Mouse (Mus musculus): ENCODE results near the gene Csnk1g2. TPM values are rescaled to one million over a fixed set of nuclear protein-coding genes. Genes with fewer than 3 reads are reported as not detected.

The Csnk1g2 gene
- polyA plus RNA-seq, 1 experiment from 2014 or later: 124 TPM

GRCm38 (mm10) chr10:80653156-80653720 is 30.6 kb downstream of the Csnk1g2 start:
- H3K4me2 ChIP-seq: no peak overlapping the region
- no peak overlapping the region for H3K9ac ChIP-seq
- TF ChIP-seq CTCF (IDR thresholded peaks at IDR 0.05; ENCODE audit: low read depth): no peak
- peaks cover 15% of the 10 kb centered on the region for H3K36me3 ChIP-seq (ENCODE audit: insufficient read depth)
- no peak overlapping the region for H3K4me3 ChIP-seq (ENCODE audit: low read depth, low read length)
- 76% methylated on average over 6 of the region's 6 CpGs for WGBS
- H3K27me3 ChIP-seq (ENCODE audit: insufficient read depth, low read length): no peaks in the 10 kb centered on the region
- no peaks in the 10 kb centered on the region for H3K9me3 ChIP-seq (ENCODE audit: low read depth, low read length)
- ATAC-seq (ENCODE audit: insufficient read depth) (no peak), DNase-seq (no peak)
- peaks cover 9% of the 10 kb centered on the region for H3K4me1 ChIP-seq (ENCODE audit: insufficient read depth)
- no peak overlapping the region for H3K27ac ChIP-seq (ENCODE audit: low read depth)

- H3K9me3 ChIP-seq (ENCODE audit: low read depth, low read length): no peaks in the 10 kb centered on the region
- TF ChIP-seq CTCF (IDR thresholded peaks at IDR 0.05; ENCODE audit: low read depth): no peak
- DNase-seq (no peak), ATAC-seq (ENCODE audit: insufficient read depth) (no peak)
- H3K4me1 ChIP-seq (ENCODE audit: insufficient read depth): peaks cover 9% of the 10 kb centered on the region
- peak overlapping the region; percentile 95; the same call in 1 of the 2 replicates for H3K9ac ChIP-seq
- no peak overlapping the region for H3K27ac ChIP-seq (ENCODE audit: low read depth)
- H3K27me3 ChIP-seq (ENCODE audit: insufficient read depth, low read length): no peaks in the 10 kb centered on the region
- H3K36me3 ChIP-seq (ENCODE audit: insufficient read depth): peaks cover 8% of the 10 kb centered on the region
- WGBS: 76% methylated on average over 6 of the region's 6 CpGs
- peak overlapping the region; percentile 98 for H3K4me3 ChIP-seq (ENCODE audit: low read depth, low read length)
- peak overlapping the region; percentile 92 for H3K4me2 ChIP-seq
Measured at GRCm38 (mm10) chr10:80654866-80655265, 32.2 kb downstream of the Csnk1g2 start.

DNA sequence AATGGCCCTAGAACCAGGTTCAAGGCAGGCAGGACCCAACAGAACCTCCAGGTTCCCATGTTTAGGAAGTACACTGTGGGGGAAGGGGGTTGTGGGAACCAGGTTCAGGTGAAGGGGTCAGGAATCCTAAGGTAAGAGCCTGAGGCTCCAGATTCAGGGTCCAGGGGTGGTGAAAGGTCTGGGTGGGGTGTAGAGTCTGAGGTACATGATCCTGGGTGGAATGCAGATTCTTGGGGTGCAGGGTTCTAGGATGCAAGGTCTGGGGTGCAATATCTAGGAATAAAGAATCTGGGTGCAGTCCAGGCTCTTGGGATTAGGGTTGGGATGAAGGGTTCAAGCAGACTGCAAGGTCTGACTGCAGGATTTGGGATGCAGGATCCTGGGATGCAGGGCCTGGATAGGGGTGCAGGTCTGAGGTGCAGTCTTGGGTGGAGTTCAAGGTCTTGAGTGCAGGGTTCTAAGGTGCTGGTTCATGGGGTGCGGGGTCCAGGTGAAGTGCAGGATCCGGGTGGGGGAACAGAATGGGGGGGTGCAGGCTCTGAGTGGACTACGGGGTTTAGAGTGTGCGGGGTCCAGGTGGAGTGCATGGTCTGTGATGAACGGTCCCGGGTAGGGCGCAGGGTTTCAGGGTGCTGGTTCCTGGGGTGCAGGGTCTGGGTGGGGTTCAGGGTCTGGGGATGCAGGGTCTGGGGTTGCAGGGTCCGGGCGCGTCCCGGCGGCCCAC is 32.9 kb downstream of the Csnk1g2 start:
- Histone ChIP-seq H3K9me3 (ENCODE audit: low read depth, low read length) (no peaks in the 10 kb centered on the region), H3K4me1 (ENCODE audit: insufficient read depth) (peaks cover 9% of the 10 kb centered on the region), H3K27ac (ENCODE audit: low read depth) (peak overlapping the region; percentile 83), H3K9ac (peak overlapping the region; percentile 95), H3K4me3 (ENCODE audit: low read depth, low read length) (peak overlapping the region; percentile 98), H3K27me3 (ENCODE audit: insufficient read depth, low read length) (no peaks in the 10 kb centered on the region), H3K36me3 (ENCODE audit: insufficient read depth) (peaks cover 8% of the 10 kb centered on the region), H3K4me2 (peak overlapping the region; percentile 92)
- WGBS: 2% methylated on average over 12 of the region's 12 CpGs
- ATAC-seq (ENCODE audit: insufficient read depth) (peak; percentile 61), DNase-seq (no peak)
- TF ChIP-seq CTCF (IDR thresholded peaks at IDR 0.05; ENCODE audit: low read depth): no peak

- Histone ChIP-seq H3K9ac (peak overlapping the region; percentile 95), H3K36me3 (ENCODE audit: insufficient read depth) (peaks cover 4% of the 10 kb centered on the region), H3K27ac (ENCODE audit: low read depth) (peak overlapping the region; percentile 87), H3K4me1 (ENCODE audit: insufficient read depth) (peaks cover 9% of the 10 kb centered on the region), H3K9me3 (ENCODE audit: low read depth, low read length) (no peaks in the 10 kb centered on the region), H3K4me2 (peak overlapping the region; percentile 92), H3K27me3 (ENCODE audit: insufficient read depth, low read length) (no peaks in the 10 kb centered on the region), H3K4me3 (ENCODE audit: low read depth, low read length) (peak overlapping the region; percentile 98)
- under 1% methylated on average over 65 of the region's 72 CpGs for WGBS
- ATAC-seq (ENCODE audit: insufficient read depth): peak; percentile 79
- peak; percentile 98 for DNase-seq
- no peak for TF ChIP-seq CTCF (IDR thresholded peaks at IDR 0.05; ENCODE audit: low read depth)
Measured at GRCm38 (mm10) chr10:80656130-80656862, 33.7 kb downstream of the Csnk1g2 start.

DNA sequence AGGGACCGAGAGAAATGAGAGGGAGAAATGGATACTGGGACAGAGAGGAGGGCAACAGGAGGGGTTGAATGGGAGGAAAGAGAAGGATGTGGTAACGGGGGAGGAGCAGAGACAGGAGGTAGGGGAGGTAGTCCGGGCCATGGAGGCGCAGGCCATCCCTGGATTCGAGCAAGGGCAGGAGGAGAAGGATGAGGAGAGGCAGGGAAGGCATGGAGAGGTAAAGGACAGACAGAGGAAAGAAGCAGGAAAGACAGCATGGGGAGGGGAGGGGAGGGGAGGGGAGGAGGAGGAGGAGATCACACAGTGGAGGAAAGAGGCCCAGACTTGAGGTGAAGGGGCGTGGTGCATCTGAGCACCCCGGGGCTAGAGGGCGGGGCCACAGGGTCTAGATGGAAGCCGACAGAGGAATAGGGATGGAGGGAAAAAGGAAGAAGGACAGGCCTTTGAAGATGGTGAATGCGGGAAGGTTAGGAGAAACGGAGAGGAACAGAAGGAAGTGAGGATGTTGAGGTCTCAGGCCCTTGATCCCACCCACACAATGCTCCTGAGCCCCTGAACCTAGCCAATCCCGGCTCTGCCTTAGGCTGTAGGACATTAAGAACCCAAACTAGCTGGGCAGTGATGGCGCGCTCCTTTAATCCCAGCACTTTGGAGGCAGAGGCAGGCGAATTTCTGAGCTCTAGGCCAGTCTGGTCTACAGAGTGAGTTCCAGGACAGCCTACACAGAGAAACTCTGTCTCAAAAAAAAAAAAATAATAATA is 34.4 kb downstream of the Csnk1g2 start, which contains the start of gene Btbd2:
Gene Btbd2, minus strand, starts transcription at position 209 of the 761 bp plus-strand sequence.
- H3K4me1 ChIP-seq (ENCODE audit: insufficient read depth): peaks cover 9% of the 10 kb centered on the region
- DNase-seq (peak; percentile 35), ATAC-seq (ENCODE audit: insufficient read depth) (peak; percentile 29)
- TF ChIP-seq CTCF (IDR thresholded peaks at IDR 0.05; ENCODE audit: low read depth): no peak
- H3K9me3 ChIP-seq (ENCODE audit: low read depth, low read length): no peaks in the 10 kb centered on the region
- peak within 1 kb of the TSS; percentile 92 for H3K4me2 ChIP-seq
- peaks cover 4% of the 10 kb centered on the region for H3K36me3 ChIP-seq (ENCODE audit: insufficient read depth)
- peak within 1 kb of the TSS; percentile 95 for H3K9ac ChIP-seq
- no peaks in the 10 kb centered on the region for H3K27me3 ChIP-seq (ENCODE audit: insufficient read depth, low read length)
- WGBS: 14% methylated on average over 15 of the region's 15 CpGs
- H3K4me3 ChIP-seq (ENCODE audit: low read depth, low read length): peak within 1 kb of the TSS; percentile 98
- H3K27ac ChIP-seq (ENCODE audit: low read depth): peak within 1 kb of the TSS; percentile 87

DNA sequence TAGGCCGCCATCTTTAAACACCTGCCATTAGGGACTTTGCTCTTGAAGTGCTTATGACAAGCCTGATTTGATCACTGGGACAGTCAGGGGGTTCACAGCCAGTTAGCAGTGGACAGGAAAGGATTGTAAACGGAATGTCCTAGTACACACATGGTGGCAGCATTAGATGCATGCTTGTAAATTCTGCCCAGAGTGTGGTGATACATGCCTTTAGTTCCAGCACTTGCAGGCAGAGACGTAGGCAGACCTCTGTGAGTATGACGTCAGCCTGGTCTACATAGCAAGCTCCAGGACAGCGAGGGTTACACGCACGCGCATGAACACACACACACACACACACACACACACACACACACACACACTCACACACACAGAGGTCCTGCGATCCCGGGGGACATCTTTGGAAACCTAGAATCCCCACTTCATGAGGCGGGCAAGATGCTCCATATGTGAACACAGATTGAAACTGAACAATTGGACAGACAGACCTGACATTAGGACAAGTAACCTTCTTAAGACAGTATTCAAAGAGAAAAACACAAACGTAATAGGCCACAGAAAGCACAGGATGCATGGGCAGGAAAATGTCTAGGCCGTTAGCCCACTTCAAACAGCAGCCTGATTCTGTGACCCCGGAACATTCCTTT is 35.7 kb downstream of the Csnk1g2 start:
- H3K4me3 ChIP-seq (ENCODE audit: low read depth, low read length): no peak overlapping the region
- no peak overlapping the region for H3K27ac ChIP-seq (ENCODE audit: low read depth)
- TF ChIP-seq CTCF (IDR thresholded peaks at IDR 0.05; ENCODE audit: low read depth): no peak
- DNase-seq: no peak
- no peaks in the 10 kb centered on the region for H3K36me3 ChIP-seq (ENCODE audit: insufficient read depth)
- 86% methylated on average over 14 of the region's 14 CpGs for WGBS
- H3K4me1 ChIP-seq (ENCODE audit: insufficient read depth): peaks cover 11% of the 10 kb centered on the region
- H3K4me2 ChIP-seq: no peak overlapping the region
- H3K9me3 ChIP-seq (ENCODE audit: low read depth, low read length): no peaks in the 10 kb centered on the region
- no peak overlapping the region for H3K9ac ChIP-seq
- ATAC-seq (ENCODE audit: insufficient read depth): no peak
- H3K27me3 ChIP-seq (ENCODE audit: insufficient read depth, low read length): no peaks in the 10 kb centered on the region

Data from lung, embryonic 14.5 days (tissue).